Mouse (Mus musculus) cerebellum, adult 2 months (tissue): ENCODE data around the gene Grb2. TPM values are rescaled to one million over a fixed set of nuclear protein-coding genes. Genes with fewer than 3 reads are reported as not detected.

Experiments used
- DNase-seq, 2 experiments: peaks; one replicate each; pipeline ENCODE4 v3.0.0; 2021
- H3K27ac ChIP-seq: fragments of 200-500 bp; 2 replicates; pipeline ENCODE4 v1.5.1; 2012; ENCODE audit warnings: low read length, control low read depth, inconsistent platforms; ENCODE audit not compliant: insufficient read depth
- H3K27me3 ChIP-seq: fragments of 200-500 bp; 2 replicates; pipeline ENCODE4 v1.6.1; 2012; ENCODE audit warnings: inconsistent platforms, mild to moderate bottlenecking, low read length, moderate library complexity; ENCODE audit not compliant: control insufficient read depth, insufficient read depth
- H3K4me1 ChIP-seq: fragments of 200-500 bp; 2 replicates; pipeline ENCODE4 v1.6.1; 2011; ENCODE audit warnings: low read length; ENCODE audit not compliant: control insufficient read depth, insufficient read depth
- H3K4me3 ChIP-seq: fragments of 200-500 bp; replicated peaks from 2 replicates; pipeline ENCODE3; 2011; ENCODE audit warnings: mild to moderate bottlenecking, low read depth, low read length, control low read depth; ENCODE audit not compliant: insufficient read depth
- CTCF ChIP-seq: fragments of 200-500 bp; IDR thresholded peaks from 2 replicates; pipeline ENCODE4 v1.5.1; 2011; ENCODE audit warnings: low read depth, mild to moderate bottlenecking, control low read depth, low read length, moderate library complexity, borderline replicate concordance; ENCODE audit not compliant: insufficient read depth
- POLR2A ChIP-seq: fragments of 200-500 bp; IDR thresholded peaks from 2 replicates; pipeline ENCODE4 v1.6.1; 2011; ENCODE audit warnings: low read length, control low read depth, borderline replicate concordance; ENCODE audit not compliant: insufficient read depth
- WGBS: fragments of 180-500 bp; shearing (Covaris S2); methylation state at CpG from one replicate; pipeline ENCODE4 v1.1.7; 2018; 5-methylcytosine and 5-hydroxymethylcytosine counted together
- polyA plus RNA-seq: library from polyadenylated mRNA; depleted of rRNA; stranded (reverse); fragments of >200 nt; gene quantifications from 2 replicates; pipeline ENCODE4 v1.2.3, GENCODE M21; 2012

Gene Grb2
- polyA plus RNA-seq, 1 experiment, result 132 TPM

DNA sequence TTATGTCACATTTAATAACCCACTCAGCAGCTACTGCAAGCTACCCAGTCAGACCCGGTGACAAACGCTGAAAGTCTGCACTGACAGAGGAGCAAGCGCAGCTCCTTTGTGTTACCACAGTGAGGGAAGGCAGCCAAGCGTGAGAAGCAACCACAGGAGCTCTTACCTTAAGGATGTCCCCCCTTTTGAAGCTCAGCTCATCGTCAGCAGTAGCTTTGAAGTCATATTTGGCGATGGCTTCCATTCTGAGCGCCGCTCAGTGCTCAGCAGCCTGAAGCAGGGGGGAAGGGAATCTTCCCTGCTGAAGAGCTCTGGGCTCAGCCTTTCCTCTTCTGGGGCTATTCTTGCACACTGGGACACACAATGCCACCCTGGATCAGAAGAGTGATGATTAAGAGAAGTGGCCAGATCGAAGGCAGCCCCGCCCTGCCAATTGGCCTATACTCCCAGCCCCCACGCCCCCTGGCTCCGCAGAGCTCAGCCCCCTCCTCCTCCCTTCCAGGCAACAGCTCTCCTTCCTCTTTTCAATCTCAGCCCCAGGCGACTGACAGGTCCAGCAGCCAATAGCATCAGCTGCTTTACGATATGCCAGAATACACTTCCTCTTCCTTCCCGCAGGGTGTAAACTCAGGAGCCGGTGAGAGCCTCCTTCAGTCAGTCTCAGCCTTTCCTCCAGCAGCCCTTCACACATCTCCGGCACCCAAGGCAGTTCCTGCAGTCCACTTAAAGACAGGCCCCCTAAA lies 9.2 kb downstream of the Grb2 start:
- Histone ChIP-seq H3K4me1 (peaks cover 21% of the 10 kb centered on the region), H3K27me3 (no peaks in the 10 kb centered on the region), H3K27ac (peak overlapping the region; percentile 44), H3K4me3 (peak overlapping the region; percentile 81)
- DNase-seq, result peak; percentile 92
- 0 out of 2 replicates have a peak, but pooled peaks have one; percentile 1 for TF ChIP-seq CTCF
- no peak for TF ChIP-seq POLR2A
- WGBS, result under 1% methylated on average over 17 of the region's 17 CpGs

DNA sequence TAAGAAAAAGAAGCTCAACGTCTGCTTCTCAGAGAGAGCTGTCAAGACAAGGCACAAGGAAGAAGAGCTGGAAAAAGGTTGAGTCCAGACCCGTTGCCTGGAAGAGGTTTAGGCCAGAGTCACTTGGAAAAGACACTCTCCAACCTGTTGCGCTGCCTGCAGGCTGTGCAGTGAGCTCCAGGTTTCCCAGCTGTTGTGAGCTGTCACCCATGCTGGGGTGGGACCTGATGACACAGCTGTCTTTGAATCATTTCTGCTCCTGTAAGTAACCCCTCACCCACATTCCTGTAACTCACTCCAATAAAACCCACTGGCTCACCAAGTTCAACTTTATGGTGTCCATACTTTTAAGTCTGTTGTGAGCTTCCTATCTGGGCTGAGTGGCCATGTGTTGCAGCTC lies 10.7 kb downstream of the Grb2 start:
- 52% methylated on average over 3 of the region's 3 CpGs for WGBS
- Histone ChIP-seq H3K4me3 (peak overlapping the region; percentile 13), H3K27me3 (no peaks in the 10 kb centered on the region), H3K27ac (no peak overlapping the region), H3K4me1 (peaks cover 24% of the 10 kb centered on the region)
- TF ChIP-seq CTCF (no peak), POLR2A (no peak)
- no peak for DNase-seq

DNA sequence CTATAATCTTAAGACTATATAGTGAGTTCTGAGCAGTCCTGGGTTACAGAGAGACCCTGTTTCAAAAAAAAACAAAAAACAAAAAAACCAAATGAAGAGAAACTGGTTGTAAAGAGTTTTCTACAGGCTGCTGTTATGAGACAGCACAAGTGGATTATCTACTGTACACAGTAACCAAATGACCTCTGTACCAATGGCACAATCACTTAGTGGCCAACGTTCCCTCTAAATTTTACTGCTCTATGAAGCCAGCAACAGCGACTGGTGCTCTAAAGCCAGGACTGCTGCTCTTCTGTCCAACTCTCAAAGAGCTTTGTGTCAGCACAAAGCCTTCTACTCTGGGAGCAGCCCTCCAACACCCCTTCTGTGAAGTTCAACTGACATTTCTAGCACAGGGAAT lies 11.3 kb downstream of the Grb2 start:
- 45% methylated on average over 2 of the region's 2 CpGs for WGBS
- H3K27ac ChIP-seq, result no peak overlapping the region

DNA sequence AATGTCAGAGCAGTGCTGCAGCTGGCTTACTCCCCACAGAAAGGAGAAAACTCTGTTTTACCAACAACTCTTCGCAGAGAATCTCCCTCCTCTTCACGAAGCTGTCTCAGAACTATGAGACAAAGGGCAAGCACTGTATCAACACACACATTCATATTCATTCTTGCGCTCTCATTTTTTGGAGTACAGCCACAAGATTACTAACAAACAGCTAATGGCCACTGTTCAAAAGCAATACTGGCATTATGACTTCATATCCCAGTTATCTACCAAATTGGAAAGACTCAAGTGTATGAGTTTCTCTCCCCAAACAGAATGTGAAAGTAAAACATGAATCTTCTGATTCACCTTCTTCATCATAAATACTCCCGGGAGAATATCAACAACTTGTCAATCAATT lies 11.9 kb downstream of the Grb2 start:
- DNase-seq, result no peak
- H3K27me3 ChIP-seq, result no peaks in the 10 kb centered on the region
- TF ChIP-seq CTCF, result no peak
- no peak for TF ChIP-seq POLR2A
- H3K4me1 ChIP-seq, result peaks cover 26% of the 10 kb centered on the region
- no peak overlapping the region for H3K27ac ChIP-seq
- WGBS, result 44% methylated on average over 4 of the region's 4 CpGs
- no peak overlapping the region for H3K4me3 ChIP-seq

More for the DNA sequence above, 11.3 kb downstream of the Grb2 start:
- Histone ChIP-seq H3K4me1 (peaks cover 24% of the 10 kb centered on the region), H3K4me3 (no peak overlapping the region), H3K27me3 (no peaks in the 10 kb centered on the region)
- TF ChIP-seq CTCF, result no peak
- TF ChIP-seq POLR2A, result no peak
- no peak for DNase-seq

DNA sequence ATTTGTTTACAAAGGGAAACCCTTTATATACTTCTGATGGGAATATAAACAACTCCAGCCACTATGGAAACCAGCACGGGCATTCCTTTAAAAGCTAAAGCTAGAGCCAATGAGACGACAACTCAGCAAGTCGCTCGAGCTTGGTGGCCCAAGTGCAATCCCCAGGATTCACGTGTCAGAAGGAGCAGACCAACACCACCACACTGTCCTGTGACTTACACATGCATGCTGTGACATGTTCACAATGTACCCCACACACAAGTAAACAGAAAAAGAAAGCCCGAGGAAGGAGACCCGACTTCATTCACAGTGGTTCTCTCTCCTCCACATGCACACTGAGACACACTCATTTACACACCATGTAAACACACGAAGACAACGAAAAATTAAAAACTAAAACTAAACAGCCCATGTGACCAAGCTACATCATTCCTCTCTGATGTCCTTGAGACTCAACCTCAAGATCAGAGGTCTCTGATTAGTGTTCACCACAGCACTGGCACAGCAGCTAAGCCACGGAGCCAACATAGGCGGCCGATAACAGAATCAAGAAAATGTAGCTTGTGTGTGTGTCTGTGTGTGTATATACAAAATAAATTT lies 14.3 kb downstream of the Grb2 start:
- TF ChIP-seq POLR2A (no peak), CTCF (no peak)
- DNase-seq, result no peak
- H3K27ac ChIP-seq, result no peak overlapping the region
- peaks cover 31% of the 10 kb centered on the region for H3K4me1 ChIP-seq
- no peaks in the 10 kb centered on the region for H3K27me3 ChIP-seq
- WGBS, result 66% methylated on average over 12 of the region's 12 CpGs
- H3K4me3 ChIP-seq, result no peak overlapping the region

DNA sequence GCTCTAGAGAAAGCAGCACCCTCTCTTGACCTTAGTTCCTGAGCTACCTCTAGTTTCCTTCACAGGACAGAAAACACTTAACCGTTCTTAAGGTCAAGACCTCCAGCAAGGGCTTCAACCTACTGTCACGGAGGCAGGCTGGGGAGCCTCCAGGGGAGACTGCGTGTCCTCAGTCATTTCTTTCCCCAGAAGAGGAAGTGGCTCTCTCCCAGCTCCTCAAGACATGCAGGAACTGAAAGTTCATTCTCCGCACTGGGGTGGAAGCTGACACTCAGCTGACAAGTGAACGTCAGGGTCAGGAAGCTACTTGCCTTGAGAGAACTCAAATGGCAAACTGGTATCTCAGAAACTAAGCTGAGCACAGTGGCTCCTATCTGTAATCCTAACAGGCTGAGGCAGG lies 15.6 kb downstream of the Grb2 start:
- H3K4me1 ChIP-seq, result peaks cover 29% of the 10 kb centered on the region
- TF ChIP-seq CTCF (no peak), POLR2A (no peak)
- no peak overlapping the region for H3K27ac ChIP-seq
- H3K27me3 ChIP-seq, result 0 out of 2 replicates have a peak, but pooled peaks cover 2% of the 10 kb centered on the region
- no peak overlapping the region for H3K4me3 ChIP-seq
- no peak for DNase-seq
- WGBS, result 58% methylated on average over 5 of the region's 5 CpGs

DNA sequence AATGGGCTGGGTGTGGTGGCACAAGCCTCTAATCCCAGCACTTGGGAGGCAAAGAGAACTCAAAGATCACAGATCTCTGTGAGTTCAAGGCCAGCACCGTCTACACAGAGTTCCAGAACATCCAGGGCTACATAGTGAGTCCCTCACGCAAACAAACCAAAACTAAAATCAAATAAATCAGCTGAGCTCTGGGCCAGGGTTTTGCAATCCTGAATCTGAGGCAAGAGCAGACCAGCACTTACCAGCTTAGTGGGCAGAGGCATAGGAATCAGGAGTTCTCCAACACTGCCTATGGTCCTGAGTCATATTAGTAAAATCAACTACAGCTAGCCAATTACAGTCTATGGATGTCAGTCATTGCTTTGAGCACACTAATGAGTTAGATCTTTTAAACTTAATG lies 16.4 kb downstream of the Grb2 start:
- H3K27me3 ChIP-seq, result 0 out of 2 replicates have a peak, but pooled peaks cover 2% of the 10 kb centered on the region
- WGBS, result 78% methylated on average over 2 of the region's 2 CpGs
- no peak overlapping the region for H3K27ac ChIP-seq

DNA sequence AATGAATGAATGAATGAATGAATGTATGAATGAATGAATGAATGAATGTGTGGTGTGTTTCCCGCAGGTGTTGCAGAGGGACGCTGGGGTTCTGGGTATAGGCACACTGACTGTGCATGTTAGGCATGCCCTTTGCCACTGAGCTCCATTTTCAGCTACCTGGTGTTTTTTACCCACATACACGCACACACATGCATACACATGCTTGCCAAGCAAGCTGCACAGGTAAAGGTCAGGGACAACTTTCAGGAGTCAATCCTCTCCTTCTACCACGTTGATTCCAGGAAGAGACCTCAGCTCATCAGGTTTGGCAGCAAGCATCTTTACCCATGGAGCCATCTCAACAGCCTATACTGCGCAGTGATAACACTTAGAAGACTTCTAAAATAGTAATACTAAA lies 16.9 kb downstream of the Grb2 start:
- H3K4me3 ChIP-seq, result no peak overlapping the region
- no peak for DNase-seq
- WGBS, result 73% methylated on average over 5 of the region's 5 CpGs
- TF ChIP-seq POLR2A (no peak), CTCF (no peak)
- H3K27me3 ChIP-seq, result 0 out of 2 replicates have a peak, but pooled peaks cover 2% of the 10 kb centered on the region
- H3K4me1 ChIP-seq, result peaks cover 22% of the 10 kb centered on the region
- 0 out of 2 replicates have a peak overlapping the region, but pooled peaks have one; percentile 40 for H3K27ac ChIP-seq

More for the DNA sequence above, 16.4 kb downstream of the Grb2 start:
- DNase-seq, result no peak
- TF ChIP-seq POLR2A (no peak), CTCF (no peak)
- H3K4me1 ChIP-seq, result peaks cover 22% of the 10 kb centered on the region
- no peak overlapping the region for H3K4me3 ChIP-seq
